Mouse (Mus musculus): Measurements from ENCODE around the gene Eef1akmt2. TPM values are rescaled to one million over a fixed set of nuclear protein-coding genes. Genes with fewer than 3 reads are reported as not detected.

Gene Eef1akmt2
- polyA plus RNA-seq, 1 experiment = 0.72 TPM

DNA sequence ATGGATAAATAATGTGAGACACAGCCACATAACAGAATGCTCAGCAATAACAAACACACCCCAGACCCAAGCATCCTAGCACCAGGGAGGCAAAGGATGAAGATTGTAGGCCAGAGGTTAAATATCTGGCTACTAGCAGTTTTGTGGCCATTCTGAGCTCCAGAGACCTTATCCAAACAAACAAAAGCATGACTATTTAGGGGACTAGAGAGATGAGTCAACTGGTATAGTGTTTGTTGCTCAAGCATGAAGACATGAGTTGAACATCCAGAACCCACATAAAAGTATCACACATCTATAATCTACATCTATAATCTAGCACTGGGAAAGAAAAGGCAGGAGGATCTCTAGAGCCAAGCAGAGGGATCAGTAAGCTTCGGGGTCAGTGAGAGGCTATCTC lies 10.0 kb downstream of the Eef1akmt2 start:
- H3K36me3 ChIP-seq (ENCODE audit: control insufficient read depth) = peaks cover 17% of the 10 kb centered on the region

DNA sequence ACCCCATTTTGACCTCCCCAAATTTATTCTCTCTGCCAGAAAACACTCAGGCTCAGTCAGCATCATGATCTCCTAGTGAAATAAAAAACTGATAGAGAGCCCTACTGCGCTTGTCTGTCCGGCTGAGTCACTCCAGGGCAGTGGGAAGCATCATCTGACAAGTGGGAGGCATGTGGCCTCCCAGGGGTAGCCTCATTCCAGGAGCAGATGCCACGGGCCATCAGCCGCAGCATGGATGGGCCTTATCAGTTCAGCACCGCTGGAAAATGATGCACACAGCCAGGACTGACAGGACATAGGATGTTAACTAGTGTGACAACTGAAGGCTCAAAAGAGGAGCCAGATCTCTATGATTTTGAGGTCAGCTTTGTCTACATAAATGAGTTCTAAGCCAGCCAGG lies 11.2 kb downstream of the Eef1akmt2 start:
- peaks cover 19% of the 10 kb centered on the region for H3K36me3 ChIP-seq (ENCODE audit: control insufficient read depth)
- no peaks in the 10 kb centered on the region for H3K9me3 ChIP-seq (ENCODE audit: control insufficient read depth, low read length)
- no peaks in the 10 kb centered on the region for H3K27me3 ChIP-seq (ENCODE audit: control insufficient read depth)
- no peak overlapping the region for H3K4me3 ChIP-seq (replicated peaks)
- TF ChIP-seq TAL1 (IDR thresholded peaks at IDR 0.05; ENCODE audit: low read length) = no peak
- no peak for TF ChIP-seq GATA1 (IDR thresholded peaks at IDR 0.05; ENCODE audit: low read length)
- H3K4me1 ChIP-seq (ENCODE audit: control insufficient read depth) = no peaks in the 10 kb centered on the region; the same call in 1 of the 2 replicates

More for the DNA sequence above, 10.0 kb downstream of the Eef1akmt2 start:
- Histone ChIP-seq H3K4me3 (replicated peaks) (no peak overlapping the region), H3K9me3 (ENCODE audit: control insufficient read depth, low read length) (no peaks in the 10 kb centered on the region), H3K27me3 (ENCODE audit: control insufficient read depth) (no peaks in the 10 kb centered on the region), H3K4me1 (ENCODE audit: control insufficient read depth) (no peaks in the 10 kb centered on the region; the same call in 1 of the 2 replicates)
- no peak for TF ChIP-seq TAL1 (IDR thresholded peaks at IDR 0.05; ENCODE audit: low read length)
- TF ChIP-seq GATA1 (IDR thresholded peaks at IDR 0.05; ENCODE audit: low read length) = no peak

DNA sequence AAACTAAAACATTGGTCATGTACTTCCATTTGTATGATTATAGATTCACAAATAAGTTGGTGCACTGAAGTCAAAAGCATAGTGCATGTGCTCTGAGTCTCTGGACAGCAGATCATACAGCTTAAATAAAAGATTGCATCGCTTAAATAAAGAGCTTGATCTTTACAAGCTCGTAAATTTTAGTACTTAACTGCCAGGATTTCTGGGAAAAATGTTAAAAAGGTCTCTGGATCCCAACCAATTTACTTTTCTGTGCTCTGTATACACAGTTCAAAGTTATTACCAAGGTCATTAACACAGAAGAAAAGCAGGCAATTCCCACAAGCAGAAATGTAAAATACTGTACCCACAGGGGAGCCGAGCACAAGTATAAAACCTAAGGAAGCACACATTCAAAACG lies 21.5 kb downstream of the Eef1akmt2 start:
- peaks cover 35% of the 10 kb centered on the region for H3K36me3 ChIP-seq (ENCODE audit: control insufficient read depth)
- H3K27me3 ChIP-seq (ENCODE audit: control insufficient read depth) = no peaks in the 10 kb centered on the region
- TF ChIP-seq TAL1 (IDR thresholded peaks at IDR 0.05; ENCODE audit: low read length) = no peak
- no peak for TF ChIP-seq GATA1 (IDR thresholded peaks at IDR 0.05; ENCODE audit: low read length)
- H3K4me3 ChIP-seq (replicated peaks) = no peak overlapping the region
- no peaks in the 10 kb centered on the region for H3K9me3 ChIP-seq (ENCODE audit: control insufficient read depth, low read length)
- no peaks in the 10 kb centered on the region; the same call in 1 of the 2 replicates for H3K4me1 ChIP-seq (ENCODE audit: control insufficient read depth)

DNA sequence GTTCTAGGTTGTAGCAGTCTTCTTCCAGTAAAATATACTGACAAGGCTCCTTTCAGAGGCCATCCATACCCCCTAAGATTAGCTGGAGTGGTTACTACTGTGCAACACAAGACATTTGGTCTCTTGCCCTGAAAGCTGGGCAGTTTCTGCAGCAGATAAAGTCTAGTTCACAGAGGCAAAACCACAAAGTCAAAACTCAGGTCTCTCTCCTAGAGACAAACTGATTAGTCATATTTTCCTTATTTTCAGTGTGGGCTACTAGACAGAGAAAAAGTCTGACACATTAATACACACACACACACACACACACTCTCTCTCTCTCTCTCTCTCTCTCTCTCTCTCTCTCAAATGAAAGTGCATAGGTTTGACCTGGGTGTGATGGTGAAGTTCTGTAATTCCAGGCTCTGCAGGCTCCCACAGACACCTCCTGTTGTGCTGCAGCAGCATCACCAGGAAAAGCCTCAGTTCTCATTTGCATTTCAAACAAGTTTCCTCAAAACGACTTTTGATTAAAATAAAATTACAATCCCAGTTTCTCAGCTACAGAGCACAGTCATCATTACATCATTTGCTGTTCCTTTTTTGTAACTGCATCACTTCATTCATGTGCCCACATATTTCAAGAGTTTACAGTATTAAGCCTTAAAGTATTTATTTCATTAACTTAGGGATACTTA lies 28.0 kb downstream of the Eef1akmt2 start:
- H3K4me3 ChIP-seq (replicated peaks) = no peak overlapping the region
- peaks cover 23% of the 10 kb centered on the region for H3K36me3 ChIP-seq (ENCODE audit: control insufficient read depth)
- no peaks in the 10 kb centered on the region for H3K4me1 ChIP-seq (ENCODE audit: control insufficient read depth)
- TF ChIP-seq GATA1 (IDR thresholded peaks at IDR 0.05; ENCODE audit: low read length) (no peak), TAL1 (IDR thresholded peaks at IDR 0.05; ENCODE audit: low read length) (no peak)
- no peaks in the 10 kb centered on the region for H3K27me3 ChIP-seq (ENCODE audit: control insufficient read depth)
- H3K9me3 ChIP-seq (ENCODE audit: control insufficient read depth, low read length) = no peaks in the 10 kb centered on the region

DNA sequence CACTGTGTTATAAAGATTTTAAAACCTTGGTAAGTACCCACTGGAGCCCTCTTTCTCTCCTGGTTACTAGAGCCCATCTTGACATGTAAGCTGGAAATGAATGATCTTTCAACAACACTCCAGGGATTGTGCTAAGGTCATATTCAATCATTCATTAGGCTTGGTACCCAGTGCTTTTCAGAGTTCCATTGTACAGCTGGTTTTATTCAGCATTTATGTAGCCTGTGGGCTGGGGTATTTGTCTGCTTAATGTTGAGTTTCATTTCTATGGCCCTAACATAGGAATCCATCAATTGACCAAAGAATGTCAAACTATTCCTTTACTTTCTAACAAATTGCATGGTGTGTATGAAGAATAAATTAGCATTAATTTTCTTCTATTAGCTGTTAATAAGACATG lies 28.6 kb downstream of the Eef1akmt2 start:
- Histone ChIP-seq H3K36me3 (ENCODE audit: control insufficient read depth) (peaks cover 23% of the 10 kb centered on the region), H3K4me1 (ENCODE audit: control insufficient read depth) (no peaks in the 10 kb centered on the region), H3K27me3 (ENCODE audit: control insufficient read depth) (no peaks in the 10 kb centered on the region), H3K4me3 (replicated peaks) (no peak overlapping the region), H3K9me3 (ENCODE audit: control insufficient read depth, low read length) (no peaks in the 10 kb centered on the region)
- TF ChIP-seq GATA1 (IDR thresholded peaks at IDR 0.05; ENCODE audit: low read length) = no peak
- no peak for TF ChIP-seq TAL1 (IDR thresholded peaks at IDR 0.05; ENCODE audit: low read length)

DNA sequence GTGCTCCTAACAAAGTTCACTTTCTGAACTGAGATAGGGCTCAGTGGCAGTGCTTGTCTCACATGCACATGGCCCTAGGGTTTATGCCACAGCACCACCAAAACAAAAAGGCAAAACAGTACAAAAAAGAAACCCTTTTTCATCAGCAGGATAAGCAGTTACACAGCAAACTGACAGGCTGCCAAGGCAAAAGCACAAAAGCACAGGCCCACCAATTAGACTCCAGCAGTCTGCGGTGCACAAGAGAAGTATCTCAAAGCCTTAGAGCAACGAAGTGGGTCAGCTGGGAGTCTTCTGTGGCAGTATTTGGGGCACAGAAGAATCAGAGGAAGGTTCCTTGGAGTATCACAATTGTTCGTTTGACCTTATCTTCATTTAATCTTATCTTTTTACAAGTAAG lies 31.8 kb downstream of the Eef1akmt2 start:
- no peaks in the 10 kb centered on the region for H3K4me1 ChIP-seq (ENCODE audit: control insufficient read depth)
- H3K36me3 ChIP-seq (ENCODE audit: control insufficient read depth) = peaks cover 6% of the 10 kb centered on the region
- no peaks in the 10 kb centered on the region for H3K27me3 ChIP-seq (ENCODE audit: control insufficient read depth)
- no peaks in the 10 kb centered on the region for H3K9me3 ChIP-seq (ENCODE audit: control insufficient read depth, low read length)
- H3K4me3 ChIP-seq (replicated peaks) = no peak overlapping the region
- no peak for TF ChIP-seq GATA1 (IDR thresholded peaks at IDR 0.05; ENCODE audit: low read length)
- TF ChIP-seq TAL1 (IDR thresholded peaks at IDR 0.05; ENCODE audit: low read length) = no peak

DNA sequence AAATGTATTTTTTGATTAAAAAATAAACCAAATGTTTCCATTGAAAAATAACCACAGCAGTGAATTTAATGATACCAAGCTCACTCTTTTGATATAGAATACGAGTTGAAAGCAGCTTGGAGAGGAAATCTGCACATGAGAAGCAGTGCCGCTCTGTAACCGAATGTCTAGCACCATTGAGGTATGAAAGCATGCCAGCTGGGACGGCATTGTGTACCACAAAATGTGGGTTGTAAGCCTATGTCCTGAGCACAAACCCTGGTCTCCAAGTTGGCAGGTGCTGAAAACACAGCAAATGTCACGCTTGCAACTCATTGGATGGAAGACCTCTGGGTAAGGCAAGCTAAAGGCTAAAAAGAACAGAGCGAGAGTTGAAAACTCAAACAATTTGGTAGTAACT lies 35.4 kb downstream of the Eef1akmt2 start:
- peaks cover 32% of the 10 kb centered on the region for H3K27me3 ChIP-seq (ENCODE audit: control insufficient read depth)
- peaks cover 2% of the 10 kb centered on the region for H3K36me3 ChIP-seq (ENCODE audit: control insufficient read depth)
- no peak overlapping the region for H3K4me3 ChIP-seq (replicated peaks)
- TF ChIP-seq TAL1 (IDR thresholded peaks at IDR 0.05; ENCODE audit: low read length) (no peak), GATA1 (IDR thresholded peaks at IDR 0.05; ENCODE audit: low read length) (no peak)
- no peaks in the 10 kb centered on the region for H3K9me3 ChIP-seq (ENCODE audit: control insufficient read depth, low read length)
- H3K4me1 ChIP-seq (ENCODE audit: control insufficient read depth) = peaks cover 21% of the 10 kb centered on the region

DNA sequence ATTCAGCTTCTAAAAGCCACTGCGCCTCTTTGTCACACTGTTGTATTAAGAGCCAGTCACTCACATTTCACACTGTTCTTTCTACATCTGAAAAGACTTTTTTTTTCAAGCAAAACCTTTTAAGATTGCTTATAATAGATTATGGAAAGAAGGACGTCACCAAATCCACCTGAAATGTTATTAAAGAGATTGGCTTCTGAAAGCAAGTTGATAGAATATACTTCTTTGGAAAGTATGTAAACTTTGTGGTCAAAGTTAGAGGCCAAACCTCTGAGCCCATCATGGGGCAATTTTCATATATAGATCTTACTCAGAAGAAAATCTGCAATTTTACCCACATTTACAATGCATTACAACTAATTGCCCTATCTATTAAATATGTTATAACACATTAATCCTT lies 35.9 kb downstream of the Eef1akmt2 start:
- H3K36me3 ChIP-seq (ENCODE audit: control insufficient read depth) = peaks cover 2% of the 10 kb centered on the region
- H3K9me3 ChIP-seq (ENCODE audit: control insufficient read depth, low read length) = no peaks in the 10 kb centered on the region
- TF ChIP-seq GATA1 (IDR thresholded peaks at IDR 0.05; ENCODE audit: low read length) (no peak), TAL1 (IDR thresholded peaks at IDR 0.05; ENCODE audit: low read length) (no peak)
- H3K4me3 ChIP-seq (replicated peaks) = no peak overlapping the region
- peaks cover 33% of the 10 kb centered on the region for H3K27me3 ChIP-seq (ENCODE audit: control insufficient read depth)
- peaks cover 27% of the 10 kb centered on the region for H3K4me1 ChIP-seq (ENCODE audit: control insufficient read depth)

DNA sequence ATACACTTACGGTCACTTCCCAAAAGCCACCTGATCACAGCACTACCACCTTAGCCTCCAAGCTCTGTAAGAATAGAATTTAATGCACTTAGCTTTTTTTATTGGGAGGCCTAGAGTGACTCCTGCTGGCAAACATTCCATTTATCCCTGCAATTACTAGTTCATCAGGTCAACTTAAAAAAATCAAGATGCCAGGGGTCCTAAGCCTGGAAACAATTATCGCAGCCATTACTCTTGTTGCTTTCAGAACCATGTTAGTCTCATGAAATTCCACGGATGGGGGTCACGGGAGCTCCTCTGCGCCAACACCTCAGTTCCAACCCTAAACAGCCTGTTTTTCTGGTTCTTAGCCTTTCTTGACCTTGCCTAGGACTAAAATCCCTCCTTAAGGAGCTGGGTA lies 37.4 kb downstream of the Eef1akmt2 start:
- Histone ChIP-seq H3K4me1 (ENCODE audit: control insufficient read depth) (peaks cover 40% of the 10 kb centered on the region), H3K9me3 (ENCODE audit: control insufficient read depth, low read length) (no peaks in the 10 kb centered on the region), H3K27me3 (ENCODE audit: control insufficient read depth) (peaks cover 33% of the 10 kb centered on the region), H3K36me3 (ENCODE audit: control insufficient read depth) (no peaks in the 10 kb centered on the region), H3K4me3 (replicated peaks) (no peak overlapping the region)
- TF ChIP-seq GATA1 (IDR thresholded peaks at IDR 0.05; ENCODE audit: low read length) (no peak), TAL1 (IDR thresholded peaks at IDR 0.05; ENCODE audit: low read length) (no peak)

DNA sequence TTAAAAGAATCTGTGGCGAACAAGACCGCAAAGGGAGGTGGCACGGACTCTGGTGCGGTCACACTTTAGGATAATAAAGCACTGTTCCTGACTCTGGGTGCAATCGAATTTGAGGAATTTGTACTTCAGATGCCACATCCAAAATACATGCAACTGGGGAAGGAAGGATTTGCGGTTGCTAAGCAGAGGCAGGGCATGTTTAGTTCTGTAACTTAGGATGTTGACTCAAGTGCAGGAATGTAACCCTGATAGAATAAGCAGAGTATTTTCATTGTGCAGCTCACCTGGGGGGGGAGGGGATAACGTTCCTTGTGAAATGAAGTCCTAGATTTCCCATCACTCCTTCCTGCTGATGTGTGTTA lies 38.4 kb downstream of the Eef1akmt2 start:
- TF ChIP-seq TAL1 (IDR thresholded peaks at IDR 0.05; ENCODE audit: low read length) = no peak
- no peak for TF ChIP-seq GATA1 (IDR thresholded peaks at IDR 0.05; ENCODE audit: low read length)
- Histone ChIP-seq H3K27me3 (ENCODE audit: control insufficient read depth) (peaks cover 33% of the 10 kb centered on the region), H3K9me3 (ENCODE audit: control insufficient read depth, low read length) (no peaks in the 10 kb centered on the region), H3K4me3 (replicated peaks) (peak overlapping the region; percentile 79), H3K36me3 (ENCODE audit: control insufficient read depth) (no peaks in the 10 kb centered on the region), H3K4me1 (ENCODE audit: control insufficient read depth) (peaks cover 50% of the 10 kb centered on the region)
